Mouse (Mus musculus) embryonic stem cell, embryonic (primary cell): Measurements from ENCODE around the gene Smim6.

Source experiments
- CTCF ChIA-PET, 4 experiments: fragments of 300-600 bp in 2 of 4; fragments of 350-600 bp in 2 of 4; sonication (Branson Sonifier 250); formaldehyde crosslinking; loops; one replicate each; lab custom pipeline; 2022; ENCODE audit warnings: inconsistent platforms in 2 of 4; lab: Charles Lee
- POLR2A ChIA-PET, 4 experiments: fragments of 300-600 bp in 2 of 4; fragments of 350-600 bp in 2 of 4; sonication (Branson Sonifier 250); formaldehyde crosslinking; loops; one replicate each; lab custom pipeline; 2022; ENCODE audit warnings: antibody characterized with exemption in 4 of 4, inconsistent platforms in 1 of 4; lab: Charles Lee

Smim6 gene

GRCm38 (mm10) chr11:115906116-115906515 lies 5.7 kb upstream of the Smim6 start:
- ChIA-PET POLR2A (interaction anchor here (0.5 to 2.4 kb wide), 19 partner anchors 9 to 355 kb away, joined by 3 to 14 read pairs (median 4); partner anchors contain the start of genes Galk1 (in 1 of the 4), Recql5 (in 1 of the 4) and Sap30bp (in 1 of the 4)), CTCF (interaction anchor here in 3 of 4 experiments (0.8 to 1.7 kb wide), 5 partner anchors 14 to 112 kb away, joined by 3 to 5 read pairs (median 3); no protein-coding TSS in a partner anchor)

GRCm38 (mm10) chr11:115906521-115906920 lies 5.3 kb upstream of the Smim6 start:
- CTCF ChIA-PET, result no interaction called here
- POLR2A ChIA-PET, result interaction anchor here in 3 of 4 experiments (0.5 to 2.4 kb wide), 8 partner anchors 9 to 355 kb away, joined by 3 to 14 read pairs (median 5); partner anchors contain the start of genes Recql5 (in 1 of the 3) and Sap30bp (in 1 of the 3)

- CTCF ChIA-PET, result interaction anchor here in 3 of 4 experiments (1.2 to 3.9 kb wide), 4 partner anchors 12 to 29 kb away, joined by 3 to 21 read pairs (median 13); partner anchors contain the start of gene Smim5 (in 2 of the 3)
- POLR2A ChIA-PET, result interaction anchor here in 3 of 4 experiments (0.6 to 3.0 kb wide), 20 partner anchors 9 to 228 kb away, joined by 3 to 18 read pairs (median 4); partner anchors contain the start of genes Smim5 (in 2 of the 3), Galk1 (in 1 of the 3), Itgb4 (in 1 of the 3) and Mrpl38 (in 1 of the 3)
Observed at GRCm38 (mm10) chr11:115911134-115911561, 669 bp upstream of the Smim6 start.

GRCm38 (mm10) chr11:115916579-115916978 lies 4.8 kb downstream of the Smim6 start:
- CTCF ChIA-PET, result interaction anchor here in 3 of 4 experiments (0.5 to 1.9 kb wide), 7 partner anchors 8 to 535 kb away, joined by 3 to 9 read pairs (median 4); partner anchors contain the start of genes Cdr2l (in 1 of the 3) and Itgb4 (in 1 of the 3)
- POLR2A ChIA-PET, result interaction anchor here in 3 of 4 experiments (0.6 to 2.8 kb wide), 13 partner anchors 11 to 108 kb away, joined by 3 to 12 read pairs (median 4); partner anchors contain the start of genes Recql5 (in 2 of the 3), Sap30bp (in 2 of the 3), Caskin2 (in 1 of the 3) and Smim5 (in 1 of the 3)

GRCm38 (mm10) chr11:115918637-115919036 lies 6.8 kb downstream of the Smim6 start:
- ChIA-PET CTCF (interaction anchor here in 2 of 4 experiments (0.5 to 1.2 kb wide), 2 partner anchors 38 to 49 kb away, joined by 3 to 6 read pairs; no protein-coding TSS in a partner anchor), POLR2A (interaction anchor here in 3 of 4 experiments (0.5 to 0.7 kb wide), 3 partner anchors 12 to 21 kb away, joined by 3 to 4 read pairs (median 3); no protein-coding TSS in a partner anchor)

GRCm38 (mm10) chr11:115919073-115919472 lies 7.3 kb downstream of the Smim6 start:
- CTCF ChIA-PET, result interaction anchor here in 2 of 4 experiments (0.5 to 1.2 kb wide), 2 partner anchors 38 to 48 kb away, joined by 3 to 6 read pairs; no protein-coding TSS in a partner anchor

GRCm38 (mm10) chr11:115920110-115920818 lies 8.4 kb downstream of the Smim6 start:
- CTCF ChIA-PET, result interaction anchor here in 2 of 4 experiments (0.6 to 1.2 kb wide), 14 partner anchors 15 to 365 kb away, joined by 3 to 11 read pairs (median 4); partner anchors contain the start of genes Galk1 (in 1 of the 2) and Smim5 (in 1 of the 2)
- POLR2A ChIA-PET, result interaction anchor here in 2 of 4 experiments (1.0 to 1.4 kb wide), 4 partner anchors 8 to 104 kb away, joined by 3 to 5 read pairs (median 4); partner anchors contain the start of genes Recql5 (in 1 of the 2), Sap30bp (in 1 of the 2) and Smim6 (in 1 of the 2)

More at GRCm38 (mm10) chr11:115919073-115919472, 7.3 kb downstream of the Smim6 start:
- POLR2A ChIA-PET, result interaction anchor here in 1 of 4 experiments (0.5 kb wide), 1 partner anchor 18 kb away, joined by 3 read pairs; no protein-coding TSS in a partner anchor

GRCm38 (mm10) chr11:115921986-115922385 lies 10.2 kb downstream of the Smim6 start:
- CTCF ChIA-PET, result interaction anchor here in 1 of 4 experiments (0.7 to 1.7 kb wide), 2 partner anchors 18 to 23 kb away, joined by 3 to 5 read pairs; no protein-coding TSS in a partner anchor
- POLR2A ChIA-PET, result interaction anchor here in 1 of 4 experiments (0.7 kb wide), 1 partner anchor 18 kb away, joined by 3 read pairs; no protein-coding TSS in a partner anchor

GRCm38 (mm10) chr11:115929031-115929430 lies 17.2 kb downstream of the Smim6 start:
- POLR2A ChIA-PET, result interaction anchor here in 2 of 4 experiments (0.5 to 2.2 kb wide), 6 partner anchors 8 to 83 kb away, joined by 3 to 6 read pairs (median 4); partner anchors contain the start of gene Galk1 (in 1 of the 2)
- CTCF ChIA-PET, result interaction anchor here in 3 of 4 experiments (0.6 to 1.5 kb wide), 6 partner anchors 10 to 79 kb away, joined by 4 to 8 read pairs (median 4); no protein-coding TSS in a partner anchor

- POLR2A ChIA-PET, result interaction anchor here in 1 of 4 experiments (2.2 kb wide), 1 partner anchor 20 kb away, joined by 4 read pairs; no protein-coding TSS in a partner anchor
Observed at GRCm38 (mm10) chr11:115929818-115930217, 18.0 kb downstream of the Smim6 start.

GRCm38 (mm10) chr11:115931235-115931634 lies 19.4 kb downstream of the Smim6 start:
- POLR2A ChIA-PET, result interaction anchor here in 2 of 4 experiments (0.6 to 5.0 kb wide), 4 partner anchors 10 to 638 kb away, joined by 4 to 51 read pairs (median 8); no protein-coding TSS in a partner anchor
- CTCF ChIA-PET, result interaction anchor here in 2 of 4 experiments (0.6 to 1.7 kb wide), 3 partner anchors 8 to 170 kb away, joined by 3 to 11 read pairs (median 5); no protein-coding TSS in a partner anchor

More at GRCm38 (mm10) chr11:115929818-115930217, 18.0 kb downstream of the Smim6 start:
- CTCF ChIA-PET, result interaction anchor here in 3 of 4 experiments (0.6 to 1.7 kb wide), 4 partner anchors 10 to 31 kb away, joined by 3 to 7 read pairs (median 4); no protein-coding TSS in a partner anchor

GRCm38 (mm10) chr11:115933108-115933746 lies 21.4 kb downstream of the Smim6 start, which contains the start of the genes Sap30bp and Recql5:
TSS of gene Sap30bp (plus strand) at chr11:115933282.
TSS of gene Recql5 (minus strand) at chr11:115933477.
- CTCF ChIA-PET, result interaction anchor here (0.5 to 1.6 kb wide), 10 partner anchors 9 to 682 kb away, joined by 3 to 8 read pairs (median 4); partner anchors contain the start of gene Mrpl38 (in 1 of the 4)
- POLR2A ChIA-PET, result interaction anchor here (0.5 to 8.9 kb wide), 54 partner anchors 8 to 419 kb away, joined by 3 to 92 read pairs (median 4); partner anchors contain the start of genes Galk1 (in 2 of the 4), Caskin2 (in 1 of the 4), Itgb4 (in 1 of the 4) and Jpt1 (in 1 of the 4)

- ChIA-PET CTCF (interaction anchor here in 3 of 4 experiments (0.7 to 1.6 kb wide), 7 partner anchors 8 to 205 kb away, joined by 3 to 5 read pairs (median 3); partner anchors contain the start of gene Mrpl38 (in 1 of the 3)), POLR2A (interaction anchor here in 3 of 4 experiments (0.5 to 8.9 kb wide), 46 partner anchors 8 to 419 kb away, joined by 3 to 92 read pairs (median 4); partner anchors contain the start of genes Galk1 (in 1 of the 3), Itgb4 (in 1 of the 3), Jpt1 (in 1 of the 3) and Mif4gd (in 1 of the 3))
Observed at GRCm38 (mm10) chr11:115933747-115934110, 21.9 kb downstream of the Smim6 start.

GRCm38 (mm10) chr11:115939690-115940329 lies 28.0 kb downstream of the Smim6 start:
- CTCF ChIA-PET, result interaction anchor here (0.5 to 4.9 kb wide), 103 partner anchors 9 to 1292 kb away, joined by 3 to 60 read pairs (median 4); partner anchors contain the start of genes Galk1 (in 3 of the 4), Itgb4 (in 3 of the 4), Smim5 (in 3 of the 4) and Smim6 (in 2 of the 4)
- POLR2A ChIA-PET, result interaction anchor here (0.5 to 8.9 kb wide), 61 partner anchors 6 to 427 kb away, joined by 3 to 92 read pairs (median 4); partner anchors contain the start of genes Galk1 (in 4 of the 4), Itgb4 (in 2 of the 4), Mif4gd (in 1 of the 4) and Smim5 (in 1 of the 4)

- CTCF ChIA-PET, result interaction anchor here in 3 of 4 experiments (0.5 to 4.9 kb wide), 18 partner anchors 9 to 837 kb away, joined by 3 to 60 read pairs (median 4); partner anchors contain the start of genes Mrpl38 (in 1 of the 3), Recql5 (in 1 of the 3) and Sap30bp (in 1 of the 3)
- POLR2A ChIA-PET, result interaction anchor here (1.0 to 12.1 kb wide), 20 partner anchors 6 to 243 kb away, joined by 3 to 124 read pairs (median 8); partner anchors contain the start of genes Galk1 (in 2 of the 4), Recql5 (in 2 of the 4), Sap30bp (in 2 of the 4) and Itgb4 (in 1 of the 4)
Observed at GRCm38 (mm10) chr11:115941980-115942379, 30.2 kb downstream of the Smim6 start.
